Mouse (Mus musculus) cerebellum, adult 2 months (tissue): ENCODE data around the gene Renbp. TPM values are rescaled to one million over a fixed set of nuclear protein-coding genes. Genes with fewer than 3 reads are reported as not detected.

Experiments used
- DNase-seq, 2 experiments: peaks; one replicate each; pipeline ENCODE4 v3.0.0; 2021
- H3K27ac ChIP-seq: fragments of 200-500 bp; 2 replicates; pipeline ENCODE4 v1.5.1; 2012; ENCODE audit warnings: low read length, control low read depth, inconsistent platforms; ENCODE audit not compliant: insufficient read depth
- H3K27me3 ChIP-seq: fragments of 200-500 bp; 2 replicates; pipeline ENCODE4 v1.6.1; 2012; ENCODE audit warnings: inconsistent platforms, mild to moderate bottlenecking, low read length, moderate library complexity; ENCODE audit not compliant: control insufficient read depth, insufficient read depth
- H3K4me1 ChIP-seq: fragments of 200-500 bp; 2 replicates; pipeline ENCODE4 v1.6.1; 2011; ENCODE audit warnings: low read length; ENCODE audit not compliant: control insufficient read depth, insufficient read depth
- H3K4me3 ChIP-seq: fragments of 200-500 bp; replicated peaks from 2 replicates; pipeline ENCODE3; 2011; ENCODE audit warnings: mild to moderate bottlenecking, low read depth, low read length, control low read depth; ENCODE audit not compliant: insufficient read depth
- CTCF ChIP-seq: fragments of 200-500 bp; IDR thresholded peaks from 2 replicates; pipeline ENCODE4 v1.5.1; 2011; ENCODE audit warnings: low read depth, mild to moderate bottlenecking, control low read depth, low read length, moderate library complexity, borderline replicate concordance; ENCODE audit not compliant: insufficient read depth
- POLR2A ChIP-seq: fragments of 200-500 bp; IDR thresholded peaks from 2 replicates; pipeline ENCODE4 v1.6.1; 2011; ENCODE audit warnings: low read length, control low read depth, borderline replicate concordance; ENCODE audit not compliant: insufficient read depth
- WGBS: fragments of 180-500 bp; shearing (Covaris S2); methylation state at CpG from one replicate; pipeline ENCODE4 v1.1.7; 2018; 5-methylcytosine and 5-hydroxymethylcytosine counted together
- polyA plus RNA-seq: library from polyadenylated mRNA; depleted of rRNA; stranded (reverse); fragments of >200 nt; gene quantifications from 2 replicates; pipeline ENCODE4 v1.2.3, GENCODE M21; 2012

Gene Renbp
- polyA plus RNA-seq, 1 experiment, result 11.0 TPM

DNA sequence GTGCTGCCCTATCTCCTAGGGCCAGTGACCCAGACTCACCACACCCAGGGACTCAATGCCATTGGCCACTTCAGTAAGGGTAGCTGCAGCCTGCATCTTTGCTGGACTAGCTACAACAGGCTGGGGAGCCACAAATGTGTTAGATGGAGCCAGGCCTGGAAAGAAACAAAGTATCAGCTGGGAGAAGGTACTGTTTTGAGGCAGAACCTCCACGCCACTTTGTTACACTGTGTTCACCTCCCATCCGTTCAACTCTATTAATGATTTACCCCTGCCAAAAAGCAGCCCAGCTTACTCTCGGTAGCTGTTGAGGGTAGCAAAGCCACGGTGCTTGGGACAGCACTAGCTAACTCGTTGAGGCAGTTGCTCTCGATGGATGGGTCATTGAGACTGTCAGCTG, 16.2 kb upstream of the Renbp start:
- Histone ChIP-seq H3K27me3 (no peaks in the 10 kb centered on the region), H3K27ac (no peak overlapping the region), H3K4me1 (0 out of 2 replicates have a peak, but pooled peaks cover 2% of the 10 kb centered on the region), H3K4me3 (no peak overlapping the region)
- TF ChIP-seq CTCF (no peak), POLR2A (no peak)
- WGBS, result 78% methylated on average over 6 of the region's 6 CpGs
- no peak for DNase-seq

DNA sequence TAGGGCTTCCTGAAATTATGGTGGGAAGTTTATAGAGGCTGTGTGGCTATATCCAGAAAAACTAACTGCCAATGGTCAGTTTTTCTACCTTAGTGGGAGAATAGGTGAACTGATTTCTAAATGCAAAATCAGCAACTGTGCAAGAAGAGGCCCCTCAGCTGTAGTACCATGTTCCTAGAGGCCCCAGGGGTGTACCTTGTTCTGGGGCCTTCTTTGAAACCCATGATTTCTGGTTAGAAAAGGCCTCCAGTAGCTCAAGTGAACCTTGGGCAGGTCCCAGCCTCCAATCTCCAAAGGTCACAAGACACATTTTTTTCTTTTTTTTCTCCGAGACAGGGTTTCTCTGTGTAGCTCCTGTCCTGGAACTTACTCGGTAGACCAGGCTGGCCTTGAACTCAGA, 11.6 kb upstream of the Renbp start:
- Histone ChIP-seq H3K27me3 (no peaks in the 10 kb centered on the region), H3K4me3 (no peak overlapping the region), H3K27ac (no peak overlapping the region), H3K4me1 (no peaks in the 10 kb centered on the region)
- TF ChIP-seq CTCF, result no peak
- no peak for TF ChIP-seq POLR2A
- 84% methylated on average over 2 of the region's 2 CpGs for WGBS
- no peak for DNase-seq

DNA sequence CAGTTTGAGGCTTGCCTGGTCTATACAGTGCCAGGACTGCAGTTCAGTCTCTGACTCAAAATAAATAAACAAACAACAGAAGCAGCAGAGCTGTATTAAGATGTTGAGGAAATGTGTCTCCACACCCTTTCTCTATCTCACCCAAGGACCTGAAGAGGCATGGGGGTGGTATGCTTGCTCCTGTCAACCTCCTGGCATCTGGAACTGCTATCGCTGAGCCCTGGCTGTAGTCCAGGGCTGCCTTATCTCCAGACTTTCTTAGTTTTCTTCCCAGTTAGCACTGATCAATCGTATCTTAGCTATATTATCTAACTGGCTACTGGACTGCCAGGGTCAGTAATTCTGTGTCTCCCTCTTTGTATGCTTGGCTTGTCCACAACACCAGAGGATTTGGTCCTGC, 11.2 kb upstream of the Renbp start:
- no peak for TF ChIP-seq POLR2A
- no peak for TF ChIP-seq CTCF
- H3K4me3 ChIP-seq, result no peak overlapping the region
- H3K27ac ChIP-seq, result no peak overlapping the region
- WGBS, result 48% methylated on average over 2 of the region's 2 CpGs
- H3K4me1 ChIP-seq, result no peaks in the 10 kb centered on the region
- no peak for DNase-seq
- H3K27me3 ChIP-seq, result no peaks in the 10 kb centered on the region

DNA sequence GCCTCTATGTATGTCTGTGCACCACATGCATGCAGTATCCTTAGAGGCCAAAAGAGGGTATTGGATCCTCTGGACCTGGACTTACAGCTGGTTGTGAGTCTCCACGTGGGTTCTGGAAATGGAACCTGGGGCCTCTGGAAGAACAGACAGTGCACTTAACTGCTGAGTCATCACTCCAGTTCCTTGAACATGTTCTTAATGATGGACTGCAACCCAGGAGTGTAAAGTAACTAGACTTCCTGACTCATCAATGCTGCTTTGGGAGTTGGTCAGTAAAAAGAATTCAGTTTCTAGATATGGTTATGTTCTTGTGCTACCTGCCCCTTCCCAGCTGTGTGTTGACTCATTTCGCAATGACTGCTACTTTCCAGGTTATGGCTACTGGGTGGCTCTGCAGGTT, 1.2 kb upstream of the Renbp start:
- Histone ChIP-seq H3K27ac (no peak overlapping the region), H3K4me3 (no peak overlapping the region), H3K4me1 (no peaks in the 10 kb centered on the region), H3K27me3 (no peaks in the 10 kb centered on the region)
- TF ChIP-seq CTCF, result no peak
- TF ChIP-seq POLR2A, result no peak
- DNase-seq, result no peak
- WGBS, result 70% methylated on average over 2 of the region's 2 CpGs

DNA sequence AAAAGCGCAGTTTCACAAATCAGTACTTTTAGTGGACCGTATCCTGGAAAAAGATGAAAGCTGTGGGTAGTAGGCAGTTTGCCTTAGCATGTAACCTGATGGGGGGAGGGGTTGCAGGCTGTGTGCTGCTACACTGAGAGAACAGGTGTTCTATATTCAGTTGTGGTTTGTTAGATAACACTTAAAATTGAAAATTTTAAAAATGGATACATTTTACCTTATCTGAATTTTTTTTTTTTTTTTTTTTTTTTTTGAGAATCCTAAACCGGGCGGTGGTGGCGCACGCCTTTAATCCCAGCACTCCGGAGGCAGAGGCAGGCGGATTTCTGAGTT, 8.1 kb downstream of the Renbp start:
- H3K4me3 ChIP-seq, result peak overlapping the region; percentile 69
- WGBS, result 68% methylated on average over 8 of the region's 8 CpGs
- 0 out of 2 replicates have a peak, but pooled peaks cover 2% of the 10 kb centered on the region for H3K4me1 ChIP-seq
- no peak for DNase-seq
- H3K27me3 ChIP-seq, result no peaks in the 10 kb centered on the region
- TF ChIP-seq POLR2A, result no peak
- no peak for TF ChIP-seq CTCF
- peak overlapping the region; percentile 62; the same call in 1 of the 2 replicates for H3K27ac ChIP-seq

DNA sequence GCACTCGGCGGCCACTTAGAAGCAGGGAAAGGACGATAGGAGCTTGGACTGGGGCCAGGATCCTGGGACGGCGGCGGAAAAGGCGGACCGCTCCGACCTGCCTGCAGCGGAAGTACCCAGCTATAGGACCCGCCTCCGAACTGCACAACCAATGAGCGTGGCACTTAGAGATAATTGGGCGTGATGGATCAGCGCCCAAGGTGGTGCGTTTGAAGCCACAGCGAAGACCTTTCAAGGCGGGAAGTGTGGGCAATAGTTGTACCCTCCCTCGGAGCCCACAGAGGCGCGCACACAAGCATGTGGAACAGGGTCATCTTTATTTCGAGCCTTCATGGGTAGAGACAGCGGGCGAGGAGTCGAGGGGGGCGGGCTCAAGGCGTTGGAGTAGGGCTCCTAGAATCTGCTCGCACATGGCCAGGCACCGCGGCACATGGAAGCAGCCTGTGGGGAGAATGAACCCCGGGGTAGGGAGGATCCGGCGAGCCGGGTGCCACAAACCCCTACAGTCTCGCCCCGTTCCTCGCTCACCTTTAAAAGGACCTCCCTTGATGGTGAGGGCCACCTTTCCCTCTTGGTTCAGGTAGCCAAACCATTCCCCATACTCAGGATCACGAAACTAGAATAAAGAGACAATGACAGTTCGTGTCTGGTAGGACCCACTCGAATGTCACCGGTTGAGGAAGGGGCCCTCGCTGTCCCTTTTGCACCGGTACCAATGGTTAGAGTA, 8.7 kb downstream of the Renbp start, which contains the start of the genes Arhgap4 and Naa10:
Arhgap4 (minus strand) TSS at position 48 of the 727 bp plus-strand sequence.
Naa10 (minus strand) TSS at position 122 of the 727 bp plus-strand sequence.
- Histone ChIP-seq H3K27ac (peak within 1 kb of the TSS; percentile 79), H3K27me3 (no peaks in the 10 kb centered on the region), H3K4me3 (peak within 1 kb of the TSS; percentile 69), H3K4me1 (0 out of 2 replicates have a peak, but pooled peaks cover 2% of the 10 kb centered on the region)
- 8% methylated on average over 42 of the region's 43 CpGs for WGBS
- DNase-seq, result peak; percentile 92
- no peak for TF ChIP-seq CTCF
- TF ChIP-seq POLR2A, result peak; percentile 52

DNA sequence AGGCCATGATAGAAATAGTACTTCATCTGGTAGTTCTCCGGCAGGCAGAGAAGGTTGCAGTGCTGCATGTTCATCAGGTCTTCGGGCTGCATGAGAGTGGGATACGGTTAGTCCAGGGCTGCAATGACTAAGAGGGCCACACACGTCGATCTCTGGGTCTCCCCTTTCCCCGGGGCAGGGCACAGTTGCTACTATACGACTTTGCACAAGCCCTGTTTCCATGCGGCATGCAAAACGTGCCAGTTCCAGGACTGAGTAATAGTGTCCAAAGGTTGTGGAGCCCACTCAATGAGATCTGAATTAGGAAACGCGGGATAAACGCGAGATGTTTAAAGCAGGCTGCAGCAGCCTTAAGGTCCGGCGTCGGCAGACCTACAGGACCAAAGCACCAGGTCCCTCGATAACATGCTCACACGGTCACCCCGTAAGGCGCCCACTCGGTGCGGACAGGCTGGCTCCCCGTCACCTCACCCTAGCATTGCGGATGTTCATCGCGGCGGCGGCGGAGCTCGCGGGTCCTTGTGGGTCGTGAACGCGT, 9.3 kb downstream of the Renbp start:
- no peak for DNase-seq
- 3% methylated on average over 34 of the region's 34 CpGs for WGBS
- H3K27ac ChIP-seq, result peak overlapping the region; percentile 79
- H3K4me3 ChIP-seq, result peak overlapping the region; percentile 69
- TF ChIP-seq POLR2A (no peak), CTCF (no peak)
- H3K4me1 ChIP-seq, result 0 out of 2 replicates have a peak, but pooled peaks cover 2% of the 10 kb centered on the region
- no peaks in the 10 kb centered on the region for H3K27me3 ChIP-seq

DNA sequence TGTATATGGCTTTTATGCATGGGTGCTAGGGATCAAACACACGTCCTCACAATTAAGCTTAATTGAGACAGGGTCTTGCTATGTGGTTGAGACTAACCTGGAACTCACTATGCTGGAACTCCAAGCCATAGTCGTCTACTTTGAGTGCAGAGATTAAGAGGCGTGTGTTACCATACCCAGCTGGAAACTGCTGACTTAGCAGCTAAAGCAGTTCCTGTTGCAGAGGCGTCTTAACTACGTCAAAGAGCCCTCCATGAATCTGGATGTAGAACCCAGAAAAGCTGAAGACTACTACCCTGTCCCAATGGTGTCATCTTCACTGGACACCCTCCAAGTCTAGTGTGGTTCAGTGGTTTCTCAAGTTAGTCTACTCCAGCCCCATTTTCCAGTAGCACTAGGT, 12.0 kb downstream of the Renbp start:
- H3K27ac ChIP-seq, result no peak overlapping the region
- WGBS, result 74% methylated on average over 5 of the region's 5 CpGs
- H3K4me1 ChIP-seq, result 0 out of 2 replicates have a peak, but pooled peaks cover 2% of the 10 kb centered on the region
- TF ChIP-seq POLR2A, result no peak
- H3K4me3 ChIP-seq, result no peak overlapping the region
- no peak for DNase-seq
- H3K27me3 ChIP-seq, result no peaks in the 10 kb centered on the region
